Mouse (Mus musculus) gastrocnemius, postnatal 4 days (tissue): ENCODE data around the gene Atp1b1. TPM values are rescaled to one million over a fixed set of nuclear protein-coding genes. Genes with fewer than 3 reads are reported as not detected.

Source experiments
- DNase-seq, 2 experiments: peaks; one replicate each; pipeline ENCODE4 v3.0.0; 2021 to 2022; ENCODE audit warnings: low spot score in 2 of 2, mixed read lengths in 2 of 2
- total RNA-seq, 2 experiments: library from RNA; stranded (reverse); gene quantifications; 2 replicates each; pipeline ENCODE4 v1.2.3; 2021

The Atp1b1 gene
- total RNA-seq, 2 experiments from 2014 or later: 61.7 to 77.4 TPM

- no peak for DNase-seq
These were observed 60.5 kb downstream of the Atp1b1 start for GRCm38 (mm10) chr1:164397672-164398071.

- DNase-seq: no peak
These were observed 62.9 kb downstream of the Atp1b1 start for GRCm38 (mm10) chr1:164395131-164395780.

- DNase-seq: no peak
These were observed 66.0 kb downstream of the Atp1b1 start for GRCm38 (mm10) chr1:164392176-164392575.

GRCm38 (mm10) chr1:164389743-164390142, 68.4 kb downstream of the Atp1b1 start:
- no peak for DNase-seq

Other genes with a start within 250 kb of the Atp1b1 start
- 1 to 10 TPM; 2.7 to 2.9 TPM for gene Slc19a2, start 209.3 kb downstream of the Atp1b1 start, total RNA-seq
- gene Ccdc181, start 182.8 kb downstream of the Atp1b1 start, total RNA-seq: 1 to 10 TPM; 5.6 to 5.8 TPM
- gene Nme7, start 154.2 kb downstream of the Atp1b1 start, total RNA-seq: 1 to 10 TPM; 7.7 to 8.5 TPM
- 10 to 100 TPM; 24.5 to 31.2 TPM for gene Blzf1, start 150.9 kb downstream of the Atp1b1 start, total RNA-seq